Mouse (Mus musculus) neural tube, embryonic 10.5 days (tissue): ENCODE measurements around the gene Cog8.
"Not testable (repeated sequence)": the region's sequence is repeated elsewhere in the genome, so short reads cannot be mapped to it uniquely, and the experiment has no call there.

Experiments used
- DNase-seq: peaks from one replicate; pipeline ENCODE4 v3.0.0-alpha.2; 2017; ENCODE audit warnings: low spot score; ENCODE audit errors: extremely low spot score

Cog8 gene

DNA sequence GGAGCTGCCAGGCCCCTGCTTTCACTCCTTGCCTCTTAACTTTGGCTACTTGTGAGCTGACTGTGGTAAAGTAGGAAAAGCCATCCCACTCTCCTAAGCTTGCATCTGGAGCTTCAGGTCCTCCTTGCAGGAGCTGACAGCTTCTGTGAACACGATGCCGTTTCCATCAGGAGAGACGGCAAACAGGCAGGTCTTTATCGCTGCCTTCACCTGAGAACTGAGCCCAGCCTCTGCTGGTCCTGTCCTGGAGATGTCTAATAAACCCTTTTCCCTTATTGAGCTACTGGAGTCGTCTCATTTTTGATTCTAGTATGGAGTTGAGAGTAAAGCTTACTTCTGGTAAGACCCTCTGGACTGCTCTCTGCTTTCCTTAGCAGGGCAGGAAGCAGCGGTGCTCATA lies 11.0 kb downstream of the Cog8 start:
- DNase-seq = no peak

DNA sequence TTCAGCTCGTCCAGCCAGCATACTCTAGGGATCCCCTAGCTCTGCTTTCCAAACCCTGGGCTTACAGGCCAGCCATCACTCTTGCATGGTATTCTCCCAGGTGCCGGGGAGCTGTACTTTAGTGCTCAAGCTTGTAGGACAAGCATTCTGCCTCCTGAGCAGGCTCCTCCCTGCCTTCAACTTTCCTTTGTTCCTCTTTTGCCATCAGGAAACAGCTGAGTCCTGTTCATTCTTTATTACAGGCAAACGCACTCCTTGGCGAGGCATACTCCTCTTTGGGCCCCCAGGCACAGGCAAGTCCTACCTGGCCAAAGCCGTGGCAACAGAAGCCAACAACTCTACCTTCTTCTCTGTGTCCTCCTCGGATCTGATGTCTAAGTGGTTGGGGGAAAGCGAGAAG lies 15.9 kb downstream of the Cog8 start:
- no peak for DNase-seq

DNA sequence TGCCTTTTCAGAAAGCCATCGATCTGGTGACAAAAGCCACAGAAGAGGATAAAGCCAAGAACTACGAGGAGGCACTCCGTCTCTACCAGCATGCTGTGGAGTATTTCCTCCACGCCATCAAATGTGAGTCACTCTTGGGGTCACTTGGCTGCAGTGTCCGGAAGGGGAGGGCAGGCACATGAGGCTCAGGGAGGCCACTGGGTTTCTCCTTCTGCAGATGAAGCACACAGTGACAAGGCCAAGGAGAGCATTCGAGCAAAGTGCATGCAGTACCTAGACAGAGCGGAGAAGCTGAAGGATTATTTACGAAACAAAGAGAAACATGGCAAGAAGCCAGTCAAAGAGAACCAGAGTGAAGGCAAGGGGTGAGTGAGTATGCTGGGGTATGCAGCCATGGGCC lies 19.9 kb downstream of the Cog8 start:
- DNase-seq = no peak

DNA sequence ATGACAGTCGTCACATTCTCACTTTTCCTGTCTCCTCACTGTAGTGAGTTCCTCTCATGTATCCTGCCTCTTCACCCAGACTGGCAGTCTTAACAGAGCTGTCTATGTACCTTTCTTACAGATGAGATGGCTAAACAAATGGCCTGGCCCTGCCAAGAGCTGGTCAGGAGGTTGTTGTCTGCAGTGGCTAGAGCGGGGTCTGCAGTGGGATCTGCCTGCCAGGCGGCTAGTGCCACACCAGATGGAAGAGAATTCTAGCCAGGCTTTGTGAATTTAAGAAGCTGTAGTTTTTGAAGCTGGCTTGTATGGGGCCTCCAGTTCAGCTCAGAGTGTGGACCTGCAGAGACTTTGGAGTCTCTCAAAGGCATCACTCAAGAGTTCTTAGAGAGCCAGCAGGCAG lies 20.8 kb downstream of the Cog8 start:
- DNase-seq = no peak

DNA sequence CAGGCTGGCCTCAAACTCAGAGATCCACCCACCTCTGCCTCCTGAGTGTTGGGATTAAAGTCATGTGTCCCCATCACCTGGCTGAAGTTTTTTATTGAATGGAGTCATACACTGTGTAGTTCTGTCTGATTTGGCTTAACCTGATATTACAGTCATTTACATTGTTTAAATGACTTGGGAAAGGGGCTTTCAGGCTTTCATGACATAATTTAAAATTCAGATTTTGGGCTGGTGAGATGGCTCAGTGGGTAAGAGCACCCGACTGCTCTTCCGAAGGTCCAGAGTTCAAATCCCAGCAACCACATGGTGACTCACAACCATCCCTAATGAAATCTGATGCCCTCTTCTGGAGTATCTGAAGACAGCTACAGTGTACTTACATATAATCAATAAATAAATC lies 22.9 kb downstream of the Cog8 start:
- DNase-seq = not testable (repeated sequence)

DNA sequence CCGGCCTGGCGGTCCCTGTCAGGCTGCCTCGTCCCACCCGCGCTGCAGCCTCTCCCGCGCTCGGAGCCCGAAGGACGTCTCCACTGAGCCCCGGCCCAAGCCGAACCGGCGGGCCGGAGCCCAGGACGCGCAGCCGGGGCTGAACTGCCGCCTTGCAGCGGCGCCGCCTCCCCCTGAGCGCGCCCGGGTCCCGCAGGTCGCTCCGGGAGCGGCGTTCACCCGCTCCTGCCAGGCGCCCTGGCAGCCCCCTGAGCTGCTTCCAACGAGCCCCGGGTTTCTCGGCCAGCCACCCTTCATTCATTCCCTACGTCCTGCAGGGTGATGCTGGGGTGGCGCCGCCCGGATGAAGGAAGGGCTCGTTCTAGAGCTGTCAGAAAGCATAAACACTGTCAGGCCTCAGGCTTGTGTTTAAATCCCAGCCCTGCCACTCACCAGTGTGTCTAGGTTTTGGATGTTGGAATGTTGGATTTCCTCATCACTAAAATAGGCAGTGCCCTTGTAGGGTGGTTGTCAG lies 24.9 kb downstream of the Cog8 start:
- no peak for DNase-seq

DNA sequence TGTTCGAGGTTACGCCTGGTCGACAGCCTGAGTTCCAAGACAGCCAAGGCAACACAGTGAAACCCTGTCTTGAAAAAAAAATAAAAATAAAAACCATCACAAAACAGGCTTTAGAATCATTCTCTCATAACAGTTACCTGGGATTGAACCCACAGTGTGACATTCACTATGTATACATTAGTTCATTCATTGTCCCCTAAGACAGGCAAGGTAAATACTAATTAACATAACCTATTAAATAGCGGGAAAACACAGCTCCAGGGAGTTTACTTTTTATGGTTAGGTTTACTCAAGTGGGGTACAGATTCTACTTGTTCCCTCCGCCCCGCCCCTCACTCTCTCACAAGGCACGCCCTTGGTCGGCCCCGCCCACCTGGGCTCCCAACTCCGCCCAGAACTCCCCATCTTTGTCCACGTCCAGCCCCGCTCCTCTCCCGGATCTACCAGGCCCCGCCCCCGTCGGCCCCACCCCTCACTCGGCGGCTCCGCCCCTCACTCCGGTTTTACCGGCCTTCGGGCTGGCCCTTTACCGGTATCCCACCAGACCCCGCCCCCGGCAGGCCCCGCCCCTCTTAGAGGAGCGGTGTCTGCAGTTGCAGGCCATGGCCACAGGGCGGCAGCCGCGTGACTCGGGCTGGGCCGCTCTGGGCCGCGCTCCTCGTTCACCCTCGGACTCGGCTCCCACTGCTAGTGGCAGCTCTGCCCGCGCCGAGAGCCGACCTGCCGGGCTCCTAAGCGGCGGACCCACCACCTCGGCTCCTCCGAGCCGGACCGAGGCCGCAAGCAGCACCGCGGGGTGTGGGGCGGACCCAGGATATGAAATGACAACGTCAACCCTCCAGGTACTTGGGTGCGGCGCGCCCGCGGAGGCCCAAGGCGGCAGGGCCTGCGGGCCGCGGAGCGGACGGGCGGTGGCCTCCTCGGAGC lies 25.6 kb downstream of the Cog8 start, which contains the start of gene Vps4a:
Vps4a (plus strand) TSS at position 573 of the 927 bp plus-strand sequence.
- DNase-seq = peak; percentile 99

DNA sequence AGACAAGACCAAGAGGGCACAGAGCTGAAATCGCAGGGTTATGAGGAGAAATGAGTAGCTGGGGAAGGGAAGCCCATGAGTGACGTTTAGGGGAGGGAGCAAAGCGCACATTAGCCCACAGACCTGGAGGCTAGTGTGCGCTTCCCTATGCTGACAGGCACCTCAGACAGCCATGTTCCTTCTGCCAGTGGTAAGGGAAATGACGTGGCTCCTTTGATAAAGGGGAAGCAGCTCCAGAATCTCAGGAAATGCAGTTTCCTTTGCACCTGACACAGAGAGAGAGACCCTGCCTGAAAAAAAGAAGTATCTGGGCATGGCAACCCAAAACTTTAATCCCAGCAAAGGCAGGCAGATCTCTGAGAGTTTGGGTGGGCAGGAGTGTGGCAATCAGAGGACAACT lies 26.4 kb downstream of the Cog8 start:
- no peak for DNase-seq

DNA sequence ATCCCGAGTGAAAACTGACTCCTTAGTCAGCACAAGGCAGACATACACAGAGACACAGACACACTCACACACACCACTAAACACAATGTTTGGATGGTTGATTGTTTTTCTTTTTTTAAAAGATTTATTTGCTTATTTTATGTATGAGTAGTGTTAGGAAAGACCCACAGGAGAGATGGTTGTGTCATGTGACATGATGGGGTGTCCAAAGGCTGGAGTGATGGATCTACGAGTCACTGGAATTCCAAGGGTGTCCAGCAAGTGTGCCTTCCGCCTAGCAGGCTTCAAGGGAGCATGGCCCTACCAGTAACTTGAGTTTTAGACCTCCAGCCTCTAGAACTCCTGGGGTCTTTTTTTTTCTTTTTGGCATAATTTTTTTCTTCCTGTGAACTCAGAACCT lies 27.2 kb downstream of the Cog8 start:
- DNase-seq = no peak

DNA sequence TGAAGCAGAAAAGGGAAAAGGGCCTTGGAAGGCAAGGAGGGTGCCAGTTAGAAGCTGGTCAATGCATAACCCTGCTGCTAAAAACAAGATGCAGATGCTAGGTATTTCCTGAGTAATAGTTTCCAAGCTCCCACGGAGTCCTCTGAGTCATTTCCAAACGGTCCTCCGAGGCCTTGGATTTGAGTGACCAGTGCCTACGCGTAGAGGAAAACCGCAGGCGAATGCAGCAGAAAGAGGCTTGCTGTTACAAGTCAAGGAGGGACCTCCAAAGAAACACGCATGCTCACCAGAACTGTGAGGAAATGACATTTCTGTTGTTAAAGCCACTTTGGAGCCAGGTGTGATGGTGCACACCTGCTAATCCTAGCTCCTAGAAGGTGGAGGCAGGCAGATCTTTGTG lies 33.0 kb downstream of the Cog8 start:
- no peak for DNase-seq

DNA sequence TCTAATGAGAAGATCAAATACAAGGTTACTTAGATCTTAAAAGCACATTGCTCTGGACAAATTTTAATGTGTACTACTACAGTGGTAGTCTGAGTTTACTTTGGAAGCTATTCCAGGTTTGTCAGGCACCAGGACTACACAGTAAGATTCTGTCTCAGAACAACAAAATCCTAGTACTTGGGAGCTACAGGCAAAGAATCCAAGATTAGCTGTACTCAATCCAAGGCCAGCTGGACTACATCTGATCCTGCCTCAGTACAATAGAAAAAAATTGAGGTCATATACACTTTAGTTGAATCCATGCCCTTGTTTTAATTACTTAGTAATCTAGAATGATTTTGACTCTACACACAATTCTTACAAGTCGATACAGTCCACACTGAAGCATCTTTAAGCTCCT lies 41.6 kb downstream of the Cog8 start:
- DNase-seq = no peak

DNA sequence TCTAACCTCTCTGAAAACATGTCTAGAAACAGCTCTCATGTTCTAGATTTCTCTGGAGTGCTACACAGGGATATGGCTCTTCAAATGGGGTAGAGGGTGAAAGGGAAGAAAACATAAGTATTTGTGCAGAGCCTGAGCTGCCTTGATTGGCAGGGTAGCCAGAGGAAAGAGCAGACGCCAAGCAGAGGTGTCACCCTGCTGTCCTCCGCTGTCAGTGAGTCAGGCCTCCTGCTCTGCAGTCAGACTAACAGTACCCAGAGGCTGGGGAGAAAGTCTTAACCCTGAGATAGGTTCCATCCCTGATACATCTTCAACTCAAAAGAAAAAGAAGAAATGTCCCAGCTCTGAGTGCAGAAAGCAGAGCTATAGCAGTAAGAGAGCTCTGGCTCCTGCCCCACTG lies 43.8 kb downstream of the Cog8 start:
- DNase-seq = no peak

DNA sequence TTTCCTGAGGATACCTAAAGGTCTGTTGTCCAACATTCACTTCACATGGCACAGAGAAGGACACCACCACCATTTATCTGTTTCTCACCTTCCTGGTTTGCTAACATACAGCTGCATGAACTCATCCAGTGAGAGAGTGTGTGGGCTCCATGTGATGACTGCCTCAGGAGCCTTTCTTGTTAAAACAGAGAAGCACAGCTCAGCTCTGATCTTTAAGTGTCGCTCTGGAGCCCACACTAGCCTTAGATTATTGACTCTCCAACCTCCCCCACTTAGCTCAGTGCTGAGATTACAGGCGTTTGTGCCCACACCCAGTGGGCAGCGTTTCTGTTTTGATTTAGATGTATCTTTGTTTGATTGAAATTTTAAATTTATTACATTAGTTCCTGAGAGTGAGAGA lies 48.7 kb downstream of the Cog8 start:
- no peak for DNase-seq

DNA sequence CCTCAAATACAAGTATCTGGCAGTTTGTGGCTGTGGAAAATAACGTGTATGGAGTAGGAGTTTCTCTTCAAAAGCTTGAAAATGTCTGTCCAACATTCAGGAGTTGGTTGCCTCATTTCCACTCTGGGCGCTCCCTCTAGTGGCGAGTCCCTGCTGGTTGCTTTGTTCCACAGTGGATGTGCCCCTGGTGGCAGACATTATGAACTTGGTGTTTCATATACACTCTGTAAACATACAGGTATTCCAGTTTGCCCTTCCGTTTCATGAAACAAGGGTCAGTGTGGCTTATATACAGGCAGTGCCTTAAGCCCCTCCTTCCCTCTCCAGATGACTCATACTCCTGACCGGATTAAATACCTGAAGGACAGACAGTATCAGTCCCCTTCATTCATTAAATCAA lies 54.0 kb downstream of the Cog8 start:
- peak; percentile 84 for DNase-seq

DNA sequence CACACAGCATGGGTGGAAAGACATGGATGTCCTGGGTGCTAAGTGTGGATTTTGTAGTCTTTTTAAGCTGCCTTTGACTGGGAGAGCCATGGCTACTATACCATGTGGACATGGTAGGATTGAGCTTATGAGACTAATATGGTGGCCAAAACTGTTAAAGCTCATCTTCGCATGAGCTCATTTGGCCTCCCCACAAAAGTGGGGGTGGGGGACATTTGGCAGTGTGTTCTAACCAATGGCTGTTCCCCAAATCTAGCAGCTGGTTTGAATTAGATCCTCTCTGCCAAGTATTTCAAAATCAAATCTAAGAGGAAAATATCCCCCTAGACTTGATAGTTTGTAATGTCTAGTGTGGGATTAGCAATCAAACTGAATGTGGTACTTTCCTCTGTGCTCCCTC lies 57.4 kb downstream of the Cog8 start:
- DNase-seq = no peak

DNA sequence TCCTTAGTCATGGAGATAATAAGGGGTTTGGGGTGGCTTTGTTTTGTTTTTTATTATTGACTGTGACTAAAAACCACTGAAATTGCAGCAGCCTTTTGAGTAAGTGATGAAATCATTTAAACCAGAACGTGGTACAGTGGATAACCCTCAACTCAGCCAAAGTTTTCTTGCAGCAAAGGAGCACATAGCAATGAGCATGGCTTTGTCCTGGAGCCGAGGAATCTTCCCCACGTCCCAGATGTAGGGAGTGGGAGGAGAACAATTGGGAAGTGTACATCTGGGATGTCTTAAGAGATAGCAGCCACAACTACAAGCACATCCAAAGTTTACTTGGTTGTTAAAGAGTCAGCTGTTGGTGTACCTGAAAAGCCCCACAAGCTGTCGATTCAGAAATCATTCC lies 59.1 kb downstream of the Cog8 start:
- DNase-seq = no peak

DNA sequence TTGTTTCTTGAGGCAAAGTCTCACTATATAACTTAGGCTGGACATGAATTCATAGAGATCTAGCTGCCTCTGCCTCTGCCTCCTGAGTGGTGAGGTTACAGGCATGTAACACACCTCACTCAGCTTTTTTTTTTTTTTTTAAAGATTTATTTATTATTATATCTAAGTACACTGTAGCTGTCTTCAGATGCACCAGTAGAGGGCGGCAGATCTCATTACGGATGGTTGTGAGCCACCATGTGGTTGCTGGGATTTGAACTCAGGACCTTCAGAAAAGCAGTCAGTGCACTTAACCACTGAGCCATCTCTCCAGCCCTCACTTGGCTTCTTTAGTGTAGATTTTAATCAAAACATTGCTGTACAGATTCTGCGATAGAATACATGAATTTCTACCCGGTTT lies 60.1 kb downstream of the Cog8 start:
- not testable (repeated sequence) for DNase-seq
